Mouse (Mus musculus) v-Abl transformed pro-B cells (cell line): ENCODE results near the gene Sdk2.

Source experiments
- in situ Hi-C, 2 experiments: fragments of 400-800 bp; cut with MboI; formaldehyde crosslinking; loops; one replicate each; pipeline ENCODE4 v1.15.1; 2025; ENCODE audit not compliant: unreplicated experiment in 2 of 2

Gene Sdk2

DNA sequence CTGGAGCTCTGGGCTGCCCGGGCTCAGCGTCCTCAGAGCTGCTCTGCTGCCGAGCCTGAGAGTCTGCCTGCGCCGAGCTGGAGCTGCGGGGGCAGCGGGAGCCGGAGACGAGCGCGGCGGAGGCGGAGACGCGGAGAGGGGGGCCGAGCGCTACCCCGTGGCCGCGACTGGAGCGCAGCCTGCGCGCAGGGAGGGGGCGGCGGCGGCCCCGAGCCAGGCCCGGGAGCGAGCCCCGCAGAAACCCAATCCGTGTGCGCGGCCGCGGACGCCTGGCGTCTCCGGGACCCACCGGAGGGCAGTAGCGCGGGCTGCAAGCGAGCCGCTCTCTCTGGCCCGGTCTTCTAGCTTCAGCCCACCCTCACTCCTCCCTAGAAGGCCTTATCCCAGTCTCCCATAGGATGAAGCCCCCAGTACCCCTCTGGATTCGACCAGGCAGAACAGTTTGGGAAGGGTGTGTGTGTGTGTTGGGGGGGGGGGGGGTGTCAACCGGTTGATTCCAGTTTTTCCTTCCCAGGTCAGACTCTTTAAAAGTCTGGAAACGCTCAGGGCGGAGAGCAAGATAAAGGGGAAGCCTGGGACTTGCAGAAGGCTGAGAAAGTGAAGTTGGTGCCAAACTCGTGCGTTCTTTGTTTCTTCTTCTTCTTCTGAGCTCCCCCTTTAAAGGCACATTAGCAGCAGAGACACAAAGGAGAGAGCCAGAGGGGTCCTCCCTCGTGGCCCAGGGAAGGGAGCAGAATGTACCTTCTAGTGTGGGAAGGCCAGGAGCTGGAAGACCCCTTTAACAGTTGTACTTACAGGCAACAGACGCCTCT is at the start of gene Sdk2:
Sdk2 (minus strand) TSS at position 96 of the 812 bp plus-strand sequence.
- in situ Hi-C loops: no loop called here

DNA sequence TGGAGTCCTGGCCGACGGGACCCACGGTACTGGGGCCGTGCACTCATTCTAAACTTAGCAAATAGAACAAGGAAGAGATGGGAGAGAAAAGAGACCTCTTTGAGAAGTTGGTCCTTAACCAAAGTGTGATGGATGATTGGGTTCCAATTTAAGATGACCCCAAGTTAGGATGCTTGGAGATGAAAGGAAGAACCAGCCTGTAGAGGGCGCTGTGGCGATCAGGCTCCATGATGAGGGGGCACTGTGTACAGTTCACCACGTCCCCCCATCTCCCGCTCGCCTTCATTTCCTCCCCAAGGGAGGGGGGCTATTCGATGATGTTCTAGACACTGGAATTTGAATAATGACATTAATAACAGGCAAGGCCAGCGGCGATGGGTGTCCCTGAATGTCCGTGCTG is 48.2 kb upstream of the Sdk2 start:
- in situ Hi-C loops: no loop called here

DNA sequence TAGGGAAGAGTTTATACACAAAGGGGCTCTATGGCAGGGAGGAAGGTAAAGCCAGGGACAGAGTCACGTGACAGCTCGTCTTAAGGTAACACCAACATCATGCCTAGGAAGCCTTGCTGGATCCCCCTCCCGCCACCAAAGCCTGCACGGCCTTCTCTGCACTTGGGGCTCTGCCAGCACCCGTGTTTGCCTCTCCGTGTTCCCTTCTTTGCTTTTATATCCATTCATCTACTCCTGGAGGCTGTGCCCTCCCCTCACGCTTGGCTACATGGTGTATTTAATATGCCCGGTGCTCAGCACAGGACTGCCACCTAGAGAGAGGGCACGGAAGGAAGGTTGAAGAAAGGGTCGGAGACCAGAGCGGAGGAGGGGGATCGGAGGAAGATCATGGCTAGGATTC is 47.8 kb upstream of the Sdk2 start:
- in situ Hi-C loops: no loop called here

DNA sequence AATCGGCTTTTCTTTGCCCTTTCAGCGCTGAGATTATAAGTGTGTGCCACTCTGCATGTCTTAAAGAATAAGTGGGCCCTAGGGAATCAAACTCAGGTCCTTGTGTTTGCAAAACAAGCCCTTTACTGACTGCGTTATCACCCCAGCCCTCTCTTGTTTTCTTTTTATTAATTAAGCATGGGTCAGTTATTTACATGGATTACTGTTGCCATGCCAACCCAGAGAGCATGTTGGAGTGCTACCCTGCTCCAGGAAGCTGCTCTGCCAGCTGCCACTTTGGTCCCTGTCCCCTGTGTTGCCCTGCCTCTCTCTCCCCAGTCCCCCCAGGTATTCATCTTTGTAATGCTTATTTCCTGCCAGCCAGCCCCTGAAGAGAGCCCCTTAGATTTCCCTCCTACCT is 44.0 kb upstream of the Sdk2 start:
- in situ Hi-C loops: no loop called here

DNA sequence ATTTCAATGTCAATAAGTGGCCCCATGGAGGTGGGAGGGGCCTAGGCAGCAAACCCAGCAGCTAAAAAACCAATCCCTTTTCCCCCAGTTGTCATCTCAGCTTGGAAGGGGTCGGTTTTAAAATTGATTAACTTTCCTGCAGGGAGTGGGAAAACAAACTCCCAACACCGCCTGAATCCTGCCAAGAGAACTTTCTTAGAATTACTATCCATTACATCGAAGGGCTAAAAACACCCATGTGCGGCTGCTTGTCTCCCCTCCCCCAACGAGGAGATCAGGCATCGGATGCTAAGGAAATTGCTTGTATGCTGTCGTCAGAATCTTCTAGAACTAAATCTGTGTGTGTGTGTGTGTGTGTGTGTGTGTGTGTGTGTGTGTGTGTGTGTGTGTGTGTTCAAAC is 26.8 kb upstream of the Sdk2 start:
- in situ Hi-C loops: no loop called here

- in situ Hi-C loops: no loop called here
Measured at GRCm38 (mm10) chr11:114093175-114093574, 26.3 kb upstream of the Sdk2 start.

DNA sequence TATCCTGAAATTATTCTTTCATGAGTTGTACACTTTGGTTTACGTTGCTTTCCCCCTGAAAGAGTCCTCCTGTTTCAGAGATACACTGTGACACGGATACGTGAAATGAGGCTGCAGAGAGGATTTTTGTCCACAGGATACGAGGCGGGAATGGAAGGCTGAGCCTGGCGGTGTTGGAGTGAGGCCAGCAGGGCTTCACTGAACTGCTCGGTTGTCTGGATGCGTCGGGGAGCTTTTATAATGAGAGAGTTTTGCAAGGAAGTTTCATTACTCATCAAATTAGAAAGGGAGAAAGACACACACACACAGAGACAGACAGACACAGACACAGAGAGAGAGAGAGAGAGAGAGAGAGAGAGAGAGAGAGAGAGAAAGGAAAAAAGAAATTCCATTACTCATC is 13.8 kb upstream of the Sdk2 start:
- in situ Hi-C loops: no loop called here

DNA sequence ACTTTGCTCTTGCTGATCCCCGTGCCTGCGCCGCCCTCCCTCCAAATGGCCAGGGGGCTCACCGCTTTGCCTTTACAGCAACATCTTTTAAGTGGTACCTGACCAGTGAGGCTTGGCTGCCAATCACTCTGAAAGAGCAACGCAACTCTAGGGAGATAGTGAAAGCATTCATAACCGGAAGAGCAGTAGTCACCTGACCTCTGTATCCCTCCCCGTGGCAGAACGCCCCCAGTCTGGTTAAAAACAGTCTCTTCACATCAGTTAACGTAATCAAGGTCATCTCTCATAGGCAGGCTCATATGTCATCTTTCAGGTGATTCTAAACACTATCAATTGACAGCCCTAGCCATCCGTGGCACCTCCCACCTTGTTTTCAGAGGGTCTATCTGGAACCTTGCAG is 5.8 kb upstream of the Sdk2 start:
- in situ Hi-C loops: no loop called here

- in situ Hi-C loops: no loop called here
Measured at GRCm38 (mm10) chr11:114071998-114072397, 5.2 kb upstream of the Sdk2 start.

DNA sequence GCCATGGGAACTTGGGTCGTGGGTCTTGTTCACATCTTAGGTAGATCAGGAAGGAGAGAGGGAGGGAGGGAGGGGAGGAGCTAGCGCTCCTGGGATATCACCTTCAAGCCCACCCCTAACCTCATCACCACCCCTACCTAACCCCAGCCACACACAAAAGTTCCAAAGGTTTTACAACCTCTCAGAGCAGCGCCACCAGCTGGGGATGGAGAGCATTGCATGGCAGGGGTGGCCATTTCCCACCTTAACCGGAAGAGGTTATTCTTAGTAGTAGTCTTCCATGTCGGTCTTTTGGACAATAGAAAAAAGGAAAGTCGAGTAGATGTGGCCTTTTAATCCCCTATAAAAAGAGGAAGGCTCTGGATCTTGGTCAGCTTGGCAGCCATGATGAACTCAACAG is 4.0 kb upstream of the Sdk2 start:
- in situ Hi-C loops: no loop called here

DNA sequence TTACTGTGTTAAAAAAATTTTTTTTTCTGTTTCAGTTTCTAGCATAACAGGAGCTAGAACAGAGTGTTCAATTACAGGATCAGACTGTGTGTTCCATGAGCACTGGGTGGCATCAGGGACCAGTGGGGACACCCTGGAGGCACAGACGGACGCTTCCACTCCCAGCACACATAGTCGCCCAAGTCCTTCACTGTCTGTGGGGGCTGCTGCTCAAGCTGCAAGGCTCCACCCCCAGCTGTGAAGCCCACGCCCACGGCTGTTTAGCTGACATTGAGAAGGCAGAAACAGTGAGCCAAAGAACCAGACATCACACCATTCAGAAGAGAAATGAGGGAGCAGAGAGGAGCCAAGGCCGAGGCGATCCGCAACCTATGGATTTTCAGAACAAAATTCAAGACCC is 3.3 kb upstream of the Sdk2 start:
- in situ Hi-C loops: no loop called here

GRCm38 (mm10) chr11:114068390-114068789 is 1.5 kb upstream of the Sdk2 start:
- in situ Hi-C loops: no loop called here

DNA sequence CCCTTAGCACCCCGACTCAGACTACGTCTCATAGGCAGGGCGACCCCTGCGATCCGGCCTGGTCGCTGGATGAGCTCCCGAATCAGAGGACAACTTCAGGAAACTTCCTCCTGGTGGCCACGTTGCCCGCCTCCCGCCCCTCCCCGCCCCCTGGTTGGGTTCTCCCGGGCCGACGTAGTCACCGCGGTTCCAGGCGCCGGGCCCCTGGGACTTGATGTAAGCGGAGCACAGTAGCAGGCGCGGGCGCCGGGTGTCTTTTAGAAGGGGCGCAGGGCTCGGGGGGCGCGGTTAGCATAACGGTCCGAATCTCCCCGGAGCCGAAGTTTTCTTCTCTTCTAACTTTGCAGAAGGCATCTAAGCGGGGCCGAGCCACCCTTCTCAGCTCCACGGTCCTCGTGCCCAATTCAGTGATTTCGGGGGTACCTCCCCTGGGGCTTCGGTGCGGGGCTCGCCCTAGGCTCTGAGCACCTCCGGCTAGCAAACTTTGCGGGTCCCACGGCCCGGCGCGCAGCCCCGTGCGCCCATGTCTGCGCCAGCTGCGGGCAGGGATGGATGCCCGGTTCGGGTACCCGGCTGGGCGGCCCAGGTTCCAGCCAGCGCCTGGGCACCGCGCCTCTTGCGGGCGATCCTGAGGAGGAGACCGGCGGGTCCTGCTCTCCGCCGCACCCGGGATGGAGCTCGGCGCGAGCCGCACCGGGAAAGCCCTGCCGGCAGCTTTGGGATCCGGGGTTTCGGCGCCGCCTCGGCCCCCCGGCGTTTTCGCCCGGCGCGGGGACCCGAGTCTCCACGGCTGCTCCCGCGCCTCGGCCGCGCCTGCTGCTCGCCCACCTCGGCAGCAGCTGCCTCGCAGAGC is 522 bp downstream of the Sdk2 start:
- in situ Hi-C loops: no loop called here

DNA sequence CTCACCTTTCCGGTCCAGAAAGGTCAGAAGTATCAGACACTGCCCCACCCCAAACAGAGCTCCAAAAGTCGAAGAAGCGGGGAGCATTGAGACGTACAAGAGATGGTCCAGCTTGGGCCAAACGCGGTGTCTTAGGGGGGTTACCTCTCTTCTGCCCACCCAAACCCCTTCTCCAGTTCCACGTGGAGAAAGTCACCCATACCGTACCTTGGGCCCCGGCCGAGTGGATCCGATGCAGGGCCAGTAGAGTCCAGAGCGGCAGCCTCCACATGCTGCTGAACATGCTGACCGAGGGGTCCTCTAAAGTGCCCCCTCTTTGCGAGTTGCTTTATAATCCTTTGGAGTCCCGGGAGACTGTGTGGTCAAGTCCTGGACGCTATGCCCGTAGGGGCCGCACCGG is 1.2 kb downstream of the Sdk2 start:
- in situ Hi-C loops: no loop called here

- in situ Hi-C loops: no loop called here
Measured at GRCm38 (mm10) chr11:114064871-114065388, 1.9 kb downstream of the Sdk2 start.

GRCm38 (mm10) chr11:114061946-114062345 is 4.9 kb downstream of the Sdk2 start:
- in situ Hi-C loops: no loop called here

- in situ Hi-C loops: no loop called here
Measured at GRCm38 (mm10) chr11:114061265-114061664, 5.6 kb downstream of the Sdk2 start.

- in situ Hi-C loops: no loop called here
Measured at GRCm38 (mm10) chr11:114056351-114056750, 10.5 kb downstream of the Sdk2 start.

DNA sequence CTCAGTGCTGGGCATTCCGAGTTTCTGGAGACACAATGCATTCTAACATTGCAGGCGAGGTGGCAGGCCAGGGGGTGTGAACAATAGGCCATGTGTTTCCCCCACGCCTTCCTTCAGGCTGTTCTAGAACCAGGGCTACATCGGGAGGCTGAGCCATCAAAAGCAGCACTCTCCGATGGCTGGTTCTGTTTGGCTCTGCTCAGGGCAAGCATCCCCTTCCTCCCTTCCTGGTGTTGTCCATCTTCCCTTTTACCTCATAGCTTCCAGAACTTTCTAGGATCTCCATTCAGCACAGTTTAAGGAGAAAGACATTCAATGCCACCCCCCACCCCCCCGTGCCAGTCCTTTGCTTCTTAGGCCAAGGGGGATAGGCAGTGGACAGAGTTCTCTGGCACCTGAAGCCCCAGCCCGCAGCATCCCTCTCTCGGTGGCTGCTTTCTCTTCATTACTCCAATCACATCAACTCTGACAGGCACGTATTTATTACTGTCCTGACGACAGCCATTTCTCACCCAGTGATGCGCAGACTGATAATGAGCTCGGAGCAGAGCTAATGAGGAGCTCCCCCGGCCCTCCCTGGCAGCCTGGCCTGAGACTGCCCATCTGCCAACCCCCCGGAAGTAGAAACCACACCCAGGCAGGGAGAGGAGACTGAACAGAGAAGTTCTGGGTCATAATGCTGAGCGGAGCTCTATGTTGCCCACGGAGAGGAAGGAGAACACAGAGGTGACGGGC is 12.1 kb downstream of the Sdk2 start:
- in situ Hi-C loops: no loop called here

- in situ Hi-C loops: no loop called here
Measured at GRCm38 (mm10) chr11:114051361-114051760, 15.5 kb downstream of the Sdk2 start.

GRCm38 (mm10) chr11:114050511-114050910 is 16.3 kb downstream of the Sdk2 start:
- in situ Hi-C loops: no loop called here
